Mouse (Mus musculus): ENCODE measurements around the gene 1700024G13Rik.

The 1700024G13Rik gene

GRCm38 (mm10) chr14:32332515-32333445 is 55.4 kb downstream of the 1700024G13Rik start:
- DNase-seq (ENCODE audit: low spot score) = no peak

DNA sequence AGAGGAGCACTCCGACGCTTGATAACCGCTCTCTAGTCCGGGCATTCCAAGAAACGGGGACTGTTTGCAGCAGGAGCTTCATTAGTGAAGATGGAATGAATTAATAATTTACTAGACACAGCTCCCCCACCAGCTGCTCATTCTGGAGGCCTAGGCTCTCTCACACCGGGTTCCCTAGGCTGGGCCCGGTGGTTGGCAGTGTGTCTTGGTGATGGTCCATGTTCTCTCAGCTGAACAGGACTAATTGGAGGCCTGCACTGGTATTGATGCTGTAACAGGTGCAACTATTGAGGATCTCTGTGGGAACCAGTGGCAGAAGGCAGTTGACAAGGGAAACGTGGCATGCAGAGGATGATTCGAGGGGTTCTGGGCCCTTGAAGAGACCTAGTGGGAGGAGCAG is 60.8 kb downstream of the 1700024G13Rik start:
- no peak for DNase-seq (ENCODE audit: low spot score)
